Mouse (Mus musculus): Measurements from ENCODE around the gene Rab3il1. TPM values are rescaled to one million over a fixed set of nuclear protein-coding genes. Genes with fewer than 3 reads are reported as not detected.
A peak's percentile ranks its signal among the peaks of the same experiment; 100 is the strongest.

Rab3il1 gene
- total RNA-seq, 1 experiment: 4.0 TPM

DNA sequence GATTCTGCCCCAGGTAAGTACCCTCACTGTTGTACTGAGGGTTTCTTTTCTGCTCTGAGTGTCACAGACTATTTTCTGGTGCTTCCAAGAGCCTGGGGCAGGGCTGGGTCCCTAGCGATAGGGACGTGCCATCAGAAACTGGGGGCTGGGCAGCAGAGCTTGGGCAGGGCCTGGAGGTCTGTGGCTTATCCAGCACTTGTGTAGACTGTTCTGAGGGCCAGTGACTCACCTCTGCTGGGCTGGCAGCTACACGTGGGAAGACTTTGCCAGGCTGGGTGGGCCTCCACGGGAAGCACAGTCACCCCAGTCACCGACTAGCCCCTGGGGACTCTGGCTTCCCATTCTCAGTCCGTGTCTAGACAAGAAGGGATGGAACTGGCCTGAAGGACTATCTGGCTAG lies 40.8 kb downstream of the Rab3il1 start:
- H3K27ac ChIP-seq (ENCODE audit: insufficient read depth, low read depth, low read length, poor library complexity, severe bottlenecking): no peak overlapping the region
- in situ Hi-C loops (cut with MboI; ENCODE audit: low sequenced_read_pairs in 2 of 2, unreplicated experiment in 2 of 2): no loop called here

GRCm38 (mm10) chr19:10042816-10043215 lies 41.3 kb downstream of the Rab3il1 start:
- DNase-seq (ENCODE audit: low read depth, low spot score): no peak
- Histone ChIP-seq H3K27ac (ENCODE audit: insufficient read depth, low read depth, low read length, poor library complexity, severe bottlenecking) (no peak overlapping the region), H3K4me1 (ENCODE audit: control insufficient read depth in 2 of 2, insufficient read depth in 2 of 2, low read length in 2 of 2, poor library complexity in 1 of 2) (no peaks in the 10 kb centered on the region; a peak in 1 of 4 replicates)

More for the DNA sequence above, 40.8 kb downstream of the Rab3il1 start:
- Histone ChIP-seq H3K4me1 (ENCODE audit: control insufficient read depth in 2 of 2, insufficient read depth in 2 of 2, low read length in 2 of 2, poor library complexity in 1 of 2) (no peaks in the 10 kb centered on the region; a peak in 1 of 4 replicates), H3K36me3 (ENCODE audit: control insufficient read depth, insufficient read depth, low read length, poor library complexity, severe bottlenecking) (no peaks in the 10 kb centered on the region), H3K9ac (ENCODE audit: insufficient read depth, low read depth, low read length, poor library complexity, severe bottlenecking) (no peak overlapping the region), H3K4me3 (ENCODE audit: insufficient read depth in 1 of 2, low read depth in 1 of 2, low read length in 2 of 2, poor library complexity in 1 of 2, severe bottlenecking in 1 of 2) (peak overlapping the region; percentile 56 to 68; a peak in 3 of 4 replicates), H3K9me3 (ENCODE audit: control insufficient read depth, insufficient read depth, low read depth, low read length) (no peaks in the 10 kb centered on the region)
- DNase-seq (ENCODE audit: low read depth, low spot score): no peak
- TF ChIP-seq ZC3H11A (IDR thresholded peaks at IDR 0.05; ENCODE audit: borderline replicate concordance, low read depth, low read length) (no peak), MAFK (IDR thresholded peaks at IDR 0.05; ENCODE audit: insufficient read depth, low read depth, low read length) (no peak), ZNF384 (IDR thresholded peaks at IDR 0.05; ENCODE audit: low read depth, low read length) (no peak), HCFC1 (IDR thresholded peaks at IDR 0.05; ENCODE audit: borderline replicate concordance, insufficient read depth, low read length) (no peak), CHD2 (IDR thresholded peaks at IDR 0.05; ENCODE audit: low read depth, low read length) (no peak)

DNA sequence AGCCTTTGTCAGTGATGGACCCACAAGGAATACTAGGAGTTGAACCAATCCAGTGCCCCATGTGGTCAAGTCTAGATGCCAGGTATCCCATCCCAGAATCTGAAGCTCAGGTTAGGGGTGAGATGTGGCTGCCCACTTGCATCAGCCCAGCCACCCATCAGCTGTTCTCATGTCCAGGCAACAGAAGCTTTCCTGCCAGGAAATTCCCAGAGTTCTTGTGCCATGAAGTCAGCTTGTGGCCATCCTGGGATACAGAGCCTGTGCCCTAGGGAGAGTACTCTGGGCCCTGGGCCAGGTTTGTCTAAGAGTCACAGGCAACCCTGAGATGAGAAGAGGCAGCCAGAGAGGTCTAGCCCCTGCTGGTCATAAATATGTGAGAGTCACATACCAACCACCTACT lies 42.2 kb downstream of the Rab3il1 start:
- in situ Hi-C loops (cut with MboI; ENCODE audit: low sequenced_read_pairs in 2 of 2, unreplicated experiment in 2 of 2): no loop called here
- H3K4me1 ChIP-seq (ENCODE audit: control insufficient read depth in 2 of 2, insufficient read depth in 2 of 2, low read length in 2 of 2, poor library complexity in 1 of 2): no peaks in the 10 kb centered on the region; a peak in 1 of 4 replicates
- no peaks in the 10 kb centered on the region for H3K36me3 ChIP-seq (ENCODE audit: control insufficient read depth, insufficient read depth, low read length, poor library complexity, severe bottlenecking)
- no peaks in the 10 kb centered on the region for H3K9me3 ChIP-seq (ENCODE audit: control insufficient read depth, insufficient read depth, low read depth, low read length)
- H3K27ac ChIP-seq (ENCODE audit: insufficient read depth, low read depth, low read length, poor library complexity, severe bottlenecking): no peak overlapping the region
- DNase-seq (ENCODE audit: low read depth, low spot score): no peak
- no peak overlapping the region for H3K4me3 ChIP-seq (ENCODE audit: insufficient read depth in 1 of 2, low read depth in 1 of 2, low read length in 2 of 2, poor library complexity in 1 of 2, severe bottlenecking in 1 of 2)
- TF ChIP-seq CHD2 (IDR thresholded peaks at IDR 0.05; ENCODE audit: low read depth, low read length): no peak
- TF ChIP-seq ZC3H11A (IDR thresholded peaks at IDR 0.05; ENCODE audit: borderline replicate concordance, low read depth, low read length): no peak
- no peak for TF ChIP-seq ZNF384 (IDR thresholded peaks at IDR 0.05; ENCODE audit: low read depth, low read length)
- TF ChIP-seq MAFK (IDR thresholded peaks at IDR 0.05; ENCODE audit: insufficient read depth, low read depth, low read length): no peak
- TF ChIP-seq HCFC1 (IDR thresholded peaks at IDR 0.05; ENCODE audit: borderline replicate concordance, insufficient read depth, low read length): no peak
- H3K9ac ChIP-seq (ENCODE audit: insufficient read depth, low read depth, low read length, poor library complexity, severe bottlenecking): no peak overlapping the region

More at GRCm38 (mm10) chr19:10042816-10043215, 41.3 kb downstream of the Rab3il1 start:
- Histone ChIP-seq H3K9ac (ENCODE audit: insufficient read depth, low read depth, low read length, poor library complexity, severe bottlenecking) (no peak overlapping the region), H3K9me3 (ENCODE audit: control insufficient read depth, insufficient read depth, low read depth, low read length) (no peaks in the 10 kb centered on the region), H3K36me3 (ENCODE audit: control insufficient read depth, insufficient read depth, low read length, poor library complexity, severe bottlenecking) (no peaks in the 10 kb centered on the region), H3K4me3 (ENCODE audit: insufficient read depth in 1 of 2, low read depth in 1 of 2, low read length in 2 of 2, poor library complexity in 1 of 2, severe bottlenecking in 1 of 2) (no peak overlapping the region)
- in situ Hi-C loops (cut with MboI; ENCODE audit: low sequenced_read_pairs in 2 of 2, unreplicated experiment in 2 of 2): no loop called here
- TF ChIP-seq MAFK (IDR thresholded peaks at IDR 0.05; ENCODE audit: insufficient read depth, low read depth, low read length): no peak
- no peak for TF ChIP-seq ZC3H11A (IDR thresholded peaks at IDR 0.05; ENCODE audit: borderline replicate concordance, low read depth, low read length)
- no peak for TF ChIP-seq CHD2 (IDR thresholded peaks at IDR 0.05; ENCODE audit: low read depth, low read length)
- no peak for TF ChIP-seq HCFC1 (IDR thresholded peaks at IDR 0.05; ENCODE audit: borderline replicate concordance, insufficient read depth, low read length)
- no peak for TF ChIP-seq ZNF384 (IDR thresholded peaks at IDR 0.05; ENCODE audit: low read depth, low read length)

GRCm38 (mm10) chr19:10045707-10046106 lies 44.2 kb downstream of the Rab3il1 start:
- Histone ChIP-seq H3K4me1 (ENCODE audit: control insufficient read depth in 2 of 2, insufficient read depth in 2 of 2, low read length in 2 of 2, poor library complexity in 1 of 2) (no peaks in the 10 kb centered on the region; a peak in 1 of 4 replicates), H3K9me3 (ENCODE audit: control insufficient read depth, insufficient read depth, low read depth, low read length) (no peaks in the 10 kb centered on the region), H3K36me3 (ENCODE audit: control insufficient read depth, insufficient read depth, low read length, poor library complexity, severe bottlenecking) (no peaks in the 10 kb centered on the region), H3K9ac (ENCODE audit: insufficient read depth, low read depth, low read length, poor library complexity, severe bottlenecking) (no peak overlapping the region), H3K4me3 (ENCODE audit: insufficient read depth in 1 of 2, low read depth in 1 of 2, low read length in 2 of 2, poor library complexity in 1 of 2, severe bottlenecking in 1 of 2) (no peak overlapping the region), H3K27ac (ENCODE audit: insufficient read depth, low read depth, low read length, poor library complexity, severe bottlenecking) (no peak overlapping the region)
- in situ Hi-C loops (cut with MboI; ENCODE audit: low sequenced_read_pairs in 2 of 2, unreplicated experiment in 2 of 2): no loop called here
- DNase-seq (ENCODE audit: low read depth, low spot score): no peak
- TF ChIP-seq CHD2 (IDR thresholded peaks at IDR 0.05; ENCODE audit: low read depth, low read length) (no peak), HCFC1 (IDR thresholded peaks at IDR 0.05; ENCODE audit: borderline replicate concordance, insufficient read depth, low read length) (no peak), MAFK (IDR thresholded peaks at IDR 0.05; ENCODE audit: insufficient read depth, low read depth, low read length) (no peak), ZC3H11A (IDR thresholded peaks at IDR 0.05; ENCODE audit: borderline replicate concordance, low read depth, low read length) (no peak), ZNF384 (IDR thresholded peaks at IDR 0.05; ENCODE audit: low read depth, low read length) (no peak)
